ENCODE assay signal across 35 mouse cellular contexts in the genomic region with DNA sequence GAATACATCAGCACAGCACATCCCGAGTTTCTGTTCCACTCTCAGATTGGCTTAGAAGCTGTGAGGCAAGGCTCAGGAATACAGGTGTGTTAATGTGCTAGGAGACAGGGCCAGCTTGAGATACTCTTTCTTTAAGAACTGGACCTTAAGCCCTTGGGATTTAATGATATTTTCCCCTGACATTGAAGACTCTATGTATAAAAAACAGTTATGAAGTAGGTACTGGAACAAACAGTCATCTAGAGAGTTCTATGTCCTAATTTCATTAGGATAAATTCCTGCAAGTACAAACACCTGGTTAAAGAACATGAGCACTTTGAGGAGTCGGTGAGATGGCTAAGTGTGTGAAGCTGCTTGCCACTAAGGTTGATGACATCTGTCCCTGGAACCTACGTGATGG. TPM values are rescaled to one million over a fixed set of nuclear protein-coding genes. Genes with fewer than 3 reads are reported as not detected.
"Had no signal": no experiment of that assay in that cellular context is flagged by ENCODE, and none has a peak within 500 bp of the region (broad histone marks: within the 10 kb centered on the region; RNA-seq: fewer than 3 reads in every experiment).

No protein-coding gene starts in this region.

- H3K9ac ChIP-seq: embryonic facial prominence, embryonic 12.5 days; embryonic facial prominence, embryonic 13.5 days; embryonic facial prominence, embryonic 15.5 days; forebrain, embryonic 12.5 days; forebrain, embryonic 13.5 days; forebrain, embryonic 15.5 days; forebrain, postnatal 0 days had no signal

- DNase-seq: cerebellum, adult 8-10 months; cerebellum, adult 9-10 months; cerebellum, adult 9-11 months; cerebellum, postnatal 10 days; cerebellum, postnatal 14 days; cerebellum, postnatal 25 days; cerebellum, postnatal 36 days; embryo, embryonic 11 days; forebrain, postnatal 0 days; gastrocnemius, adult 2 months; gastrocnemius, postnatal 10 days; gastrocnemius, postnatal 14 days; gastrocnemius, postnatal 25 days; gastrocnemius, postnatal 36 days; heart, adult 18-20 months had no signal

- H3K27ac ChIP-seq: embryonic facial prominence, embryonic 10.5 days; embryonic facial prominence, embryonic 12.5 days; embryonic facial prominence, embryonic 13.5 days; embryonic facial prominence, embryonic 15.5 days; forebrain, embryonic 10.5 days; forebrain, embryonic 12.5 days; forebrain, embryonic 13.5 days; forebrain, embryonic 15.5 days; gastrocnemius, adult 2 months had no signal

- H3K4me1 ChIP-seq: embryonic facial prominence, embryonic 10.5 days; embryonic facial prominence, embryonic 12.5 days; embryonic facial prominence, embryonic 13.5 days; embryonic facial prominence, embryonic 15.5 days; forebrain, embryonic 10.5 days; forebrain, embryonic 12.5 days; forebrain, embryonic 13.5 days; forebrain, embryonic 15.5 days had no signal

- ATAC-seq: forebrain, embryonic 13.5 days; forebrain, embryonic 14.5 days; forebrain, embryonic 15.5 days; forebrain, embryonic 16.5 days; forebrain, postnatal 0 days had no signal

- H3K36me3 ChIP-seq: embryonic facial prominence, embryonic 10.5 days; embryonic facial prominence, embryonic 12.5 days; embryonic facial prominence, embryonic 13.5 days; embryonic facial prominence, embryonic 15.5 days; forebrain, embryonic 10.5 days; forebrain, embryonic 12.5 days; forebrain, embryonic 15.5 days had no signal

- H3K4me2 ChIP-seq: embryonic facial prominence, embryonic 12.5 days; embryonic facial prominence, embryonic 13.5 days; embryonic facial prominence, embryonic 15.5 days; forebrain, embryonic 12.5 days; forebrain, embryonic 13.5 days; forebrain, embryonic 15.5 days had no signal

- H3K9me3 ChIP-seq: embryonic facial prominence, embryonic 10.5 days; embryonic facial prominence, embryonic 12.5 days; embryonic facial prominence, embryonic 13.5 days; embryonic facial prominence, embryonic 15.5 days; forebrain, embryonic 10.5 days; forebrain, embryonic 12.5 days; forebrain, embryonic 13.5 days; forebrain, embryonic 15.5 days had no signal

- H3K27me3 ChIP-seq: embryonic facial prominence, embryonic 12.5 days; embryonic facial prominence, embryonic 13.5 days; embryonic facial prominence, embryonic 15.5 days; forebrain, embryonic 12.5 days; forebrain, embryonic 13.5 days; forebrain, embryonic 15.5 days had no signal

- H3K4me3 ChIP-seq: embryonic facial prominence, embryonic 10.5 days; embryonic facial prominence, embryonic 12.5 days; embryonic facial prominence, embryonic 13.5 days; embryonic facial prominence, embryonic 15.5 days; erythroblast, embryonic 14.5 days; forebrain, embryonic 10.5 days; forebrain, embryonic 12.5 days; forebrain, embryonic 13.5 days; forebrain, embryonic 15.5 days; gastrocnemius, adult 2 months had no signal

RNA-seq across cellular contexts. Expression of a gene that starts 54.3 kb away (rescaled TPM):
- total RNA-seq: common myeloid progenitor, adult 5-6 weeks; gastrocnemius, adult 18-20 months; gastrocnemius, adult 2 months; gastrocnemius, adult 8-10 months; gastrocnemius, postnatal 10 days; gastrocnemius, postnatal 14 days; gastrocnemius, postnatal 25 days; gastrocnemius, postnatal 36 days; gastrocnemius, postnatal 4 days; granulocyte monocyte progenitor cell, adult 5-6 weeks; heart, adult 18-20 months; heart, adult 8-10 months had no signal
- polyA plus RNA-seq: embryonic facial prominence, embryonic 12.5 days; embryonic facial prominence, embryonic 13.5 days; embryonic facial prominence, embryonic 14.5 days; embryonic facial prominence, embryonic 15.5 days; erythroblast, embryonic 14.5 days; forebrain, embryonic 10.5 days; forebrain, embryonic 11.5 days; forebrain, embryonic 12.5 days; forebrain, embryonic 13.5 days; forebrain, embryonic 14.5 days; forebrain, embryonic 15.5 days; gonadal fat pad, adult 2 months had no signal
